Mouse (Mus musculus): ENCODE measurements around the gene Rpa2.
"Not testable (repeated sequence)": the region's sequence is repeated elsewhere in the genome, so short reads cannot be mapped to it uniquely, and the experiment has no call there.

The Rpa2 gene

DNA sequence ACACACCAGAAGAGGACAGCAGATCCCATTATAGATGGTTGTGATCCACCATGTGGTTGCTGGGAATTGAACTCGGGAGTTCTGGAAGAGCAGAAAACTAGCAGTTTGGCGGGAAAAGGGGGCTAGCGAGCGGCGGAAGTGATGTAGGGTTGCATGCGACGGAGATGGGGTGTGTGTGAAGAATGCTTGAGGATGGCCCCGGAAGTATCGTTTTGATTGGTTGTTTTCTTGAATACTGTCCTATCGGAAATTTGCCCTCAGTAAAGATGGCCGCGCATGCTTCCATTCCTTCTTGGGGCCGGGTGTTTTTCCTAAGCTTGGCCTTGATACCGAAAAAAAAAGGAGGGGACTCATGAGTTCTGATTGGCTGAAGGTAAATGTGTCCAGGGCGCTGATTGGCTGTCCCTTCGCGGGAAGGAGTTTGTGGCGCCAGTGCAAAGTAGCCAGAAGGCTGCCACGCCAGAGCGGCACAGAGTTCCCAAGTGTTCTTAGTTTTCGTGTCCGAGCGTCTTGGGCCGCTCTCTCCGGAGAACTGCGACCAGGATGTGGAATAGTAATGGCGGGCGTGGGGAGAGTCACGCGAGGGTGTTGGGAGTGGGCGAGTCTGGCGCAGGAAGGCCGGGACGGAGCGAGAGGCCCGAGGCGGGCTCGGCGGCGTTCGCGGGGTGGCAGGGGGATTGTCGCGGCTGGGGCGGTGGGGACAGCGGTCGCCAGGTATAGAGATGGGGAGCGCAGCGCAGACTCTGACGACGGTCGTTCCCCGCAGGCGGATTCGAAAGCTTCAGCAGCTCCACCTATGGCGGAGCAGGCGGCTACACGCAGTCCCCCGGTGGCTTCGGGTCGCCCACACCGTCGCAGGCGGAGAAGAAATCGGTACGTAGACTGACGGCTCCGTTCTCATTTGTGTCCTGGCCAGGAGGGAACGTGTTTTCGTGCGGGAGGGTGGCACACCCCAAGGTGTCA, at the start of gene Rpa2:
Gene Rpa2 (plus strand): TSS at position 419 of the 963 bp plus-strand sequence.
- peak; percentile 99 for DNase-seq

- DNase-seq, result no peak
Observed at GRCm38 (mm10) chr4:132728233-132728632, 39.9 kb upstream of the Rpa2 start.

GRCm38 (mm10) chr4:132731616-132732015, 36.5 kb upstream of the Rpa2 start:
- no peak for DNase-seq

GRCm38 (mm10) chr4:132732148-132732684, 35.9 kb upstream of the Rpa2 start, which contains the start of gene Xkr8:
Gene Xkr8, minus strand, starts transcription at chr4:132732546.
- peak; percentile 81 for DNase-seq

- peak; percentile 38 for DNase-seq
Observed at GRCm38 (mm10) chr4:132733071-132733770, 34.9 kb upstream of the Rpa2 start.

- DNase-seq, result no peak
Observed at GRCm38 (mm10) chr4:132734766-132735165, 33.4 kb upstream of the Rpa2 start.

DNA sequence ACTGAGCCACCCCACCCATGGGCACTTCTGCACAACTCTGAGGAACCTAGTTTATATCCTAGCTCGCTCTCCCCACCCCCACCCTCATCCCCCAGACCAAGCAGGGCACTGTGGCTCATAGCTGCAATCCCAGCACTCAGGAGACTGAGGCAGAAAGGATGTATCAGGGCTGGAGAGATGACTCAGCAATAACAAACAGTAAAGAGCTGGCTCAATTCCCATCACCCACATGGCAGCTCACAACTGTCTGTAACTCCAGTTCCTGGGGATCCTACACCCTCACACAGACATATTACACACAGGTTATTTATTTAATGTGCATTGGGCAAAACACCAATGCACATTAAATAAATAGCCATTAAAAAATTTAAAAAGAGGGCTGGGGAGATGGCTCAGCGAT, 32.7 kb upstream of the Rpa2 start:
- DNase-seq, result no peak

GRCm38 (mm10) chr4:132735894-132736293, 32.2 kb upstream of the Rpa2 start:
- no peak for DNase-seq

GRCm38 (mm10) chr4:132737154-132737553, 31.0 kb upstream of the Rpa2 start:
- DNase-seq, result not testable (repeated sequence)

DNA sequence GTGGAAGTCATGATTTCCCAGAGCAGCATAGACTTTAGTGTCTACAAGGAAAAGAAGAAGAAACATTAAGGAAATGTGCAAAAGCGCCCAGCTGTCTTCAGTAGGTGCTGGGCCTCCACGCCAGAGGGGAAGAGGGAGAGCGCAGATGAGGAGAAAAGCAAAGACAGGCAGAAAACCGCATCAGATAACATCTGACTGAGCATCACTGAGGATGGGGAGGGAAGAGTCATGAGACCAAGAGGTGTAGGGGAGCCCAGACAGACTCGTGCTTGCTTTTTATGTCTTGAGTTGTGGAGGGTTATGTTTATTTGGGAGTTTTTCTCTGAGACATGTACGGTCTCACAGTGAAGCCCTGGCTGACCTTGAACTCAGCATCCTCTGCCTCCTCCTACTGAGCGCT, 26.6 kb upstream of the Rpa2 start:
- DNase-seq, result no peak

GRCm38 (mm10) chr4:132743992-132744911, 23.9 kb upstream of the Rpa2 start:
- DNase-seq, result peak; percentile 84

- DNase-seq, result no peak
Observed at GRCm38 (mm10) chr4:132746911-132747517, 21.1 kb upstream of the Rpa2 start.

- peak; percentile 38 for DNase-seq
Observed at GRCm38 (mm10) chr4:132747664-132748259, 20.4 kb upstream of the Rpa2 start.

DNA sequence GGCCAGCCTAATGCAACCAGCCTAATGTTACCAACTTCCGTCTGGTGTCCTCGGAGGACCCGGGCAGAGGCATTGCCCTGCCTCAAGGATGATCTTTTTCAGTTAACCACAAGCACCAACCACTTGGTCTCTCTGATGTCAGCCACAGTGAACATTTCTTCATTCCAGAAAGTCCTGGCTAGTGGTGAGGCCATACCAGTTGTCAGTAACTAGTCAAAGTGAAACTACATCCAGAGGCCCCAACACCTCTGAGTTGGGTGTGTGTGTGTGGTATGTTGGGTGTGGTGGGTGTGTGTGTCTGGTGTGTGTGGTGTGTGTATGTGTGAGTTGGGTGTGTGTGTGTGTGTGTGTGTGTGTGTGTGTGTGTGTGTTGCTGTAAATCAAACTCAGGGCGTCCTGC, 19.4 kb upstream of the Rpa2 start:
- no peak for DNase-seq

DNA sequence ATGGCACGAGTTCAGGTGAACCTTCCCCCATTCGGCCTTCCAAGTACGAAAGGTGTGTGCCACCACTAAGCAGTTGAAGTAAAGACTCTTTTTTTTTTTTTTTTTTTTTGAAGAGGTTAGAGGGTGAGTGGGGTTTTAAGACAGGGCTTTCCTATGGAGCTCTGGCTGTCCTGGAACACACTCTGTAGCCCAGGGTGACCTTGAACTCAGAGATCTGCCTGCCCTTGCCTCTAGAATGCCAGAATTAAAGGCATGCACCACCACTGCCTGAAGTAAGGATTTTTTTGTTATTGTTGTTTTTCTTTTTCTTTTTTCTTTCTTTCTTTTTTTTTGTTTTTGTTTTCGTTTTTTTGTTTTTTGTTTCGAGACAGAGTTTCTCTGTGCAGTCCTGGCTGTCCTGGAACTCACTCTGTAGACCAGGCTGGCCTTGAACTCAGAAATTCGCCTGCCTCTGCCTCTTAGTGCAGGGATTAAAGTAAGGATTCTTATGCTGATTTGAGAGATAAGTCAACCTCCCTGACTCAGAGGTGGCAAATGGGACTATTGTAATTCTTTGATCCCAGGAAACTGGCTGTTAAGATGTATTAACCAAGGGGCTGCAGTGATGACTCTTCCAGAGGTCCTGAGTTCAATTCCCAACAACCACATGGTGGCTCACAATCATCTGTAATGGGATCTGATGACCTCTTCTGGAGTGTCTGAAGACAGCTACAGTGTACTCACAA, 18.7 kb upstream of the Rpa2 start:
- DNase-seq, result no peak

DNA sequence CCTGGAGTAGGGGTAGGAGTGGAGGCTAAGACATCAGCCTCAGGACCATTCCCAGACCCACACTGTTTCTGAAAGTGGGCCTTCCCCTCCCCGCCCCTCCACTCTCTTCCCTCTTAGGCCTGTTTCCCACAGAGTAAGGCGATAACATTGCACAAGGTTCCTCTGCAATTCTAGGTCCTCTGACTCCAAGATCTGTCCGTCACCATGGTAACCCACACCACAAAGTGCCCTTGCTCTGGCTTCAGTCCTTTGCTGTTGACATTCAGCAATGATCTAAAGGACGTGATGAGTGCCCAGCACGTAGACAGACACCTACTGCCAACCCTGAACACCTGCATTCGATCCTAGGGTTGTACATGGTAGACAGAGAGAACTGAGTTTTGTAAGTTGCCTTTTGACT, 15.1 kb upstream of the Rpa2 start:
- DNase-seq, result no peak

DNA sequence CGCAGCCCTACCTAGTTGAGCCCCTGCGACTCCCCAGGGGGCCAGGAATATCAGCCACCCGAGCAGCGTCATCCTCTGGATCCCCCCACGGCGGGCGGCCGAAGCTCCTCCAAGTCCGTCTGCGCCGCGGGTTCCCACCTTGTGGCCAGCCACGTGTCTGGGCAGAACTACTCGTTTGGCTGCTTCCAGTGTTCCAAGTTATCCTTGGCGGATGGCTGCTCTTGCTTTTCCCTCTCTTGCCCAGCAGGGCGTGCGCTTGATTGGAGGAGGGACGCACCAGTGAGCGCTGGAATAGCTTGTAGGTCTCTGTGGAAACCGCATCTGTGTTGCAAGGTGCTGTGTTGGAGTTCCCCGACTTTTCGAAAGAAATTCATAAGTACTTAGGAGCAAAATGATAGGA, 11.2 kb upstream of the Rpa2 start, which contains the start of gene Smpdl3b:
Gene Smpdl3b (minus strand): TSS at position 279 of the 400 bp plus-strand sequence.
- DNase-seq, result peak; percentile 69

DNA sequence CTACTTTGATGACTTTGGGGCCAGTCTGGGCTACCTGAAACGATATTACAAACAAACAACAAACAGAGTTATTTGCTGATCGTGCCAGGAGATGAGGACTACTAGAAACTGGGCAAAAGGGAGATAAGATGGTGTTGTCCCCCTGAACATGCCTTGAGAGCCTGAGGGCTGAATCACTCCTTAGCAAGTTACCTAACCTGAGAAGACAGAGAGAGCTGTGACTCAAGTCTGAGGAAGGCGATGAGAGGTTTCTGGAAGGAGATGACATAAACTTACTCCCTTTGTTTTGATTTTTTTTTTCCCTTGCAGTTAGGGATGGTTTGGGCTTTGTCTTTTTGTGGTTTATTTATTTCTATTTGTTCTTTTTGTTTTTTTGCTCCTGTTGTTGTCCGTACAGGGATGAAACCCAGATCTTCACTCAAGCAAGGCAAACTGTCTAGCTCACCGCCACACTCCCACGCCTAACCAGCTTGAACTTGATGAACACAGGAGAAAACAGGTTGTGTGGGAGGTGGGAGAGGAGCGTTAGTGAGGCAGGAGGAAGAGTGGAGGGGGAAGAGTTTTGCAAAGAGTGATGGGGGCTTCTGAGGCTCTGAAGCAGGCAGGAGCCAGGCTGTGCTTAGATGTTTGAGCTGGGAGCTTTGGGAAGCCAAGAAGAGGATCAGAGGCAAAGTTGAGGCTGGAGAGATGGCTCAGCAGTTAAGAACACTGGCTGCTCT, 10.3 kb upstream of the Rpa2 start:
- no peak for DNase-seq

DNA sequence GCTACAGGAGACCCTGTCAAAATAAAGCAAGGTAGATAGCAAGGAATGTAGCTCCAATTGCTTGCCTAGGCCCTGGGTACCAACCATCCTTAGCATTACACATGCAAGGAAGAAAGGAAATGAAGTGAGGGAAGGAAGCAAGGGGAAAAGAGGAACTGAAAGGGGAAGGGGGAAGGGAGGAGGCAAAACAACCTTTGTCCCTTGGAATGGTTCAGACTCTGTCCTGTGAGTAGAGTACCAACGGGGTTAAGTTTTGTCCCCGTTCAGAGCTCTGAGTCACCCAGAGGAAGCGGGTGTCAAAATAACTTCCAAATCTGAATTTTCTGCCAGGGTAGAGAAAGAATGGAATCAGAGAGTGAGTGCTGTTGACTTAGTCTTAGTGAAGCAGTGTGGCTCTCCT, 7.8 kb upstream of the Rpa2 start:
- DNase-seq, result no peak

DNA sequence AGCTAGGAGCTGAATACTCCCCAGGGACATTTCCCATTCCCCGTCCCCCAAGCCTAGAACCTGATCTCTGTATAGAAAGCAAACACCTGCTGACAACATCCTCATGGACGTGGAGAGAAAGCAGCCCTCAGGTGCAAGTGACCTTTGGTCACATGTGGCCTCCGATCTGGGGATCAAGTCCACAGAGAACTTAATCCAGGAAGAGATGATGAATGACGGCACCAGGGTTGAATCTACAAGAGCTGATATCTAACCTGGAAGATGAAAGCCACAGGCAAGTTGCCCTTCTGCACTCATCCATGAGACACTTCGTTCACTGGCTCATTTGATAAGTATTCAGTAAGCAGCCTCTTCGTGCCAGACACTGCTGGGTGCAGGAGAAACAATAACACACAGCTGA, 5.5 kb upstream of the Rpa2 start:
- DNase-seq, result no peak

Measured in layer of hippocampus, adult 9-11 months (tissue).